Mouse (Mus musculus) yolk sac, embryonic 10.5 days (tissue): ENCODE results near the gene Atrnl1.
A peak's percentile ranks its signal among the peaks of the same experiment; 100 is the strongest.
"Not testable (repeated sequence)": the region's sequence is repeated elsewhere in the genome, so short reads cannot be mapped to it uniquely, and the experiment has no call there.

Experiments
- DNase-seq: peaks from one replicate; pipeline ENCODE4 v3.0.0-alpha.2; 2017; ENCODE audit warnings: low spot score

Gene Atrnl1

DNA sequence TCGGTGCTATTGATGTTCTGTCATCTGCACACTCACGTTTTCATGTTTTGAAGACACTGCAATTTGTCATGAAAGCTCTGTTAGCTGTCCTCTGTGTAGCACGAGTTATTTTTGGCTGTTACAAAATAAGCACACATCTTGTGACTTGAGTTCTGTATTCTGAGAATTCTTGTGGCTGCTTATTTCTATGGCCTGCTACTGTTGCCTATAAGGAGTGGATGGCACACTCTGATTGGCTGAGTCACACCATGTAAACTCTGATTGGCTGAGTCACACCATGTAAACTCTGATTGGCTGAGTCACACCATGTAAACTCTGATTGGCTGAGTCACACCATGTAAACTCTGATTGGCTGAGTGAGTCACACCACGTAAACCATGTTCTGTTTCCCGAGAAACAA is 85.9 kb downstream of the Atrnl1 start:
- not testable (repeated sequence) for DNase-seq

DNA sequence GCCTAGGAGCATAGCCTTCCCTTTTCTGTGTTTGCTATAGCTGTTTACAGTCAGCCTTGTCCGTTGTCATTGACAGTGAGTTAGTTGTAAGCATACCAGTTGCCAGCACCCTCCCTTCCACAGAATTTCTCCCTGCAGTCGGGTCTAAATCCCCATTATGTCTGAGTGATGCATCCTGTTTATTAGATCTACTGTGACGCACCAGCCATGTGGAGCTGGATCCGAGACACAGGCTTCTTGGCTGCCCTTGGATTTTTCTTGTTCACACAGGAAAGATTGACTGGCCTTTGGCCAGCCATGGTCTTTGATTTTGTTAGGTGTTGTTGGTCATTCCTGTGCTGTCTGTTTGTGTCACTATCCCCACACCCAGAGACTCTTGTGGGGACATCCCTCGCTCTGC is 102.3 kb downstream of the Atrnl1 start:
- DNase-seq = no peak

- no peak for DNase-seq
Measured at GRCm38 (mm10) chr19:57724920-57725319, 114.1 kb downstream of the Atrnl1 start.

DNA sequence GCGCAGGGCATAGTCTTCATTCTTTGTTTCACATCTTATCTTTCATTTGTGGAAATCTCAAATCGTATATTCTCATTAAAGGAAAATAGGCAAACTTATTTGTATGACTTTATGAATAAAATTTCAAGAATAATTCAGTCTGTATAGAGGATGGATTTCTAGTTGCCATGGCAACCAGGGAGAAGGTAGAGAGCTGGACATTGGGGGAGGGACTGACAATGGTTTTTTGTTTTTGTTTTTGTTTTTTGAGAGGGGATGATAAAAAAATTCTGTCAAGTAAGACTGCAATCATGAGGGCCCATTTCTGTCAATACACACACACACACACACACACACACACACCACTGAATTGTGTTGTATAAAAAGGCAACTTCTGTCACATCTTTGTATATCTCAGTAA is 114.5 kb downstream of the Atrnl1 start:
- no peak for DNase-seq

GRCm38 (mm10) chr19:57727009-57727408 is 116.2 kb downstream of the Atrnl1 start:
- no peak for DNase-seq

DNA sequence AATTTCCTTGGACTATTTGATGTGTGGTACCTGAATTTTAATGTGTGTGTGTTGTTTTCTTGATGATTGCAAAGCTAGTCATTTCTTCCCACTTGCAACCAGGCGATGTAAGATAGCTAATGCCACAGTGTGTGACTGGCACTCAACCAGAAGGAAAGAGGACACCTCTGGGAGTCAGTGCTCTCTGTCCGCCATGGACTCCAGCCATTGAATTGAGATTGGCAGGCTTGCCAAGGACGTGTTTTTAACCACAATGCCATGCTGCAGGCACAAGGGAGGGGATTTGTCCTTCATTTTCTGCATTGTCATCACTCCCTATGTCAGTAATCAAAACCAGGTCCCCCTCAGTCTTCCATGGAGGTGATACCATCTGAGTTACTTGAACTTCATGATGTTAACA is 126.6 kb downstream of the Atrnl1 start:
- DNase-seq = no peak

DNA sequence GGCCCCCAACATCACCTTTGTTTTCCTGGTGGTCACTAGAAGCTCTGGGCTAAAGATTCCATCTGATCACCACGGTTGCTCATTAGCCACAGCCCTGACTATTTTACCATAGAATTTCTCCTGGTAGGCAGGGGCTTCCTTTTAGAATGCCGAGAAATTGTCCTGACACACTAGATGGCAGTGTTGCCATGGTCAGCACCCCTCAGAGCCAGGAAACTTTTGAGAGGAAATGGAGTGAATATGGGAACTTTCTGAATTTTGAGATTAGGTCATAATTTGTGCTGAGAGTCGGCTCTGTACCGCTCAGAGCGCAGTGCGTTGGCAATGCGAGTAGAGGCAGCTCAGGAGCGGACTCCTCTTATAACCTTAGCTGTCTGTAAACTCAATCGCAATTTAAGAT is 134.7 kb downstream of the Atrnl1 start:
- peak; percentile 8 for DNase-seq

- DNase-seq = no peak
Measured at GRCm38 (mm10) chr19:57746553-57746952, 135.7 kb downstream of the Atrnl1 start.

- no peak for DNase-seq
Measured at GRCm38 (mm10) chr19:57752189-57752588, 141.4 kb downstream of the Atrnl1 start.

DNA sequence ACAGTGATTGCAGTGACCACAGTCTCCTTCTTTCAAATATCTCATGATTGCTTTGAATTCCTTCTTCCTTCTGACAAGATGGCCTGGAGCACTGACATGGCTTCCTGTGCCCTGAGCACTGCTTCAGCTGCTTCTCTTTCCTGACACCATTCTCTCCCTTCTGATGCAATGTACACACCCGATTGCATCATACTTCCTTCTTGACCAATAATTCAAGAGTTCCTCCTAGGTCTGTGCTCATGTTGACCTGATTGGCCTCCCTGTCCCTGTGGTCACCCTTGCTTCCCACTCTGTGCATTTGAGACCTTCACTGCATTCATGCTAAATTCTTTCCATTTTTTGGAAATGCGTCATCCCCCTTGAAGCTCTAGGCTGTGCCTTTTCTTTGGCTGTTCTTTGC is 151.7 kb downstream of the Atrnl1 start:
- DNase-seq = peak; percentile 48

DNA sequence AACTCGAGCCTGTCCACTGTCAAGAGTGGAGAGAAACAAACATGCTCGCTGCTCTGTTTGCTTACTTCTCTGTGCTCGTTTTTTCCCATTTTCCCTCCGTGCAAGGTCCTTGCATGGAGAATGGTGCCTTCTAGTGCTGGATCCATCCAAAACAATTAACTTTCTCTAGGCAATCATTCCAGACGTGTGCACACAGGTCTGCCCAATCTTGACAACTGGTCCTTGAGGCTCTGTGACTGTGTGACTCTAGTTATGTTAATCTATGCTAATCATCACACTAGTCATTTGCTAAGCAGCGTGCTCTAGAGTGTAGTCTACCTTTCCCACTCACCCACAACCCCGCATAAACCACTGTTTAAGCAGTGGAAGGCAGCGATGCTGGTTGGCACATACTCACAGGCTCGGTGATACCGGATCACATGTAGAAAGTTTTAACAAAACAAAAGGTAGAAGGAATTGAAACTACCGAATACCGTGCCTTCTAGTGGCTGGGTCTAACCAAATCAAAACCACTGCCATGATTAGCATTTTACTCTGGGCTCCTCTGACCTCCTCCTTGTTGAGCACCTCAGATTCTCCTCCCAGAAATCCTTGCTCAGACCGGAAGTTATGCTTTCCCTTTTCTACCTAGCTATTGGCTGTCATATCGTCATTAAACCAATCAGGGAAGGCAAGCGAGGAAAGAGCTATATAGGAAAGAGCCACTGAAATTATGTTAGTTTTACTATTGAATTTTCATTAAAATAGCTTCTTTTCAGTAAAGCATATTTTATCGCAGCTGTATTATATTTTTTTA is 153.9 kb downstream of the Atrnl1 start:
- DNase-seq = no peak

DNA sequence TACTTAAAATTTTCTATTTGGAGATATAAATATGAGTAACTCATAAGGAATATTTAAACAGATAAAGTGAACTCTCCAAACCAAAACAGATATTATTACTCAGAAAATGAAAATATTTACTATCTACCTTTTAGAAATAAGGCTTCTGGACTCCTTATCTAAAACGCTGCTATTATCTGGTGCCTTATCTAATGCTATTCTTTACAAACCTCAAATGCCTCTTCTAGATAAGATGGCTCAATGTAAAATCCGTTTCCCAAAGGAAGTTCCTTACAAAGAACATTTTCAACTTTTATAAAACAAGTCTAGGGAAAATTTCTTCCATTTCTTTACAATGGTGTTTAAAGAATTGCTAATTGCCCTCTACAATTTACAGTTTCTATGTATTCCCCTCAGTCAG is 156.2 kb downstream of the Atrnl1 start:
- no peak for DNase-seq

GRCm38 (mm10) chr19:57768661-57769060 is 157.8 kb downstream of the Atrnl1 start:
- no peak for DNase-seq

DNA sequence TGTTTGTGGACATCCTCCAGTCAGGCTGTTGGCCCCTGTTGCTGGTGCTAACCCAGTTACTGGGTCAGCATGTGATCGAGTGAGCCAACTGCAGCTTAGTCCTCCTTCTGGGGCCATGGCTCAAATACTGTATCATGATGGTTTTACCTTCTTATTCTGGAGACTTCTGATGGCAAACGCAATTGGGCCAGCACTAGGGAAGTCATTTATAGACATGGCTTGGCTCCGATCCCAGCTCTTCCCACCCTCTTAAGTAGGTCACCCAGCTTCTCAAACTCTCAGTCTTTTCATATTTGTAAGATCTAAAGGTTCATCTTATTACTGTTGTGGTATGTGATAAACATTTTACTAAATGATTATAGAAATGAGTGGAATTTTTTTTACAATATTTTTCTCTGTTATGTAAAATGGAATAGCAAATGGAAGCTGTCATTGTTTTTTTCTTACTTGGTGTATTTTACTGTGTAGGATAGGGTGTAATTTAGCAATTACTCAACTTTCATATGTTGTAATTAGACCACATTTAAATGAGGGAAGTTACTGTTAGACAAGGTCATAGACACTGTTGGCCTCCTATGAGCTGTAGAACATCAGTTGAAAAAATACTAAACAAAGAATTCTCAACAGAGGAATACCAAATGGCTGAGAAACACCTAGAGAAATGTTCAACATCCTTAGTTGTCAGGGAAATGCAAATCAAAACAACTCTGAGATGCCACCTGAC is 171.7 kb downstream of the Atrnl1 start:
- no peak for DNase-seq

- DNase-seq = no peak
Measured at GRCm38 (mm10) chr19:57786699-57787098, 175.9 kb downstream of the Atrnl1 start.

DNA sequence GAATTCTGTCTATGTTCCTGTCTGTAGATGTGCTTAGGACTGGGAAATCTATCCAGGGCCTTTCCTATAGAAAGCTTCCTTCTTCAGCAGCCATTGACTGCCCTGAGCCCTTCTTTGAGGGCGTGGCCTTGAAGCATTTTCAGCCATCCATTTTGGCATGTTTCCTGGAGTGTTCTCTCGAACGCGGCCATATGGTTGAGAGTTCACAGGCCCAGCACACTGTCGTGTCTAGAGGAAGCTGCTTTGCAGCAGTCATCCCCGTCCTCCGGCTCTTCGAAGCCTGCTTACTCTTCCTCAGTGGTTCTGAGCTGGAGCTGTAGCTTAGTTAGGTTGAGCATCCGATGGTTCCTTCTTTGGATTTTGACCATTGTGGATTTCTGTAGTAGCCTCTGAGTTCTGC is 191.4 kb downstream of the Atrnl1 start:
- no peak for DNase-seq

DNA sequence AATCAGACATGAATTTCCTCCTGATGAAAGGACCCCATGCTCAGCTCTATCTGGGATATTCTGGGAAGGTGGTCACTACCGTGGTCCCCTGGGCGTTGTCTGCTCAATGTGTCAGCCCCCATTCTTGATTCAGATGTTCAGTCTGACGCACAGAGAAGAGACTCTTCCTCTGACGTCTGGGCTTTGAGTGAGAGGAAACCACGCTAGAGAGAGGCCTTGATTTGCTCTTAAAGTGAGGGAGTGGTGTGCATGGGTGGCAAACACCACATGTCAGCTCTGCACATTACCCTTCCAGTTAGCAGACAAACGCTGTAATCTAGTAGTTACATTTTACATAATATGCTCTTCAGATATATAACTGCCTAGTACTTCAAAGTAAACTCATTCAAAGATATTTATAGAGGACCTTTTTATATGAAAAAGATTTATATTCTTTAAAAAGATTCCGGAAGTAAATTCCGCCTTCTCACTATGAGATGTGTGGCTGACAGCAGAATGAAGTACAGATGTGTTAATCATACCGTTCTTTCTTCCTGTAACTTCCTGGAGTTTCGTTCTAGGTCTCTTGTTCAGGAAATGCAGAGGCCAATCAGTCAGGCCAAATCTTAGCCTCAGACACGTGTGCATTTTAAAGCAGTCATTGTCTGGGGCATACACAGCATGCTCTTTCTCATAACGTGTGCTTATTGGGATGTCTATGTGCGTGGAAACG is 192.1 kb downstream of the Atrnl1 start:
- DNase-seq = no peak

GRCm38 (mm10) chr19:57803483-57803820 is 192.6 kb downstream of the Atrnl1 start:
- no peak for DNase-seq

- no peak for DNase-seq
Measured at GRCm38 (mm10) chr19:57808363-57808762, 197.5 kb downstream of the Atrnl1 start.

DNA sequence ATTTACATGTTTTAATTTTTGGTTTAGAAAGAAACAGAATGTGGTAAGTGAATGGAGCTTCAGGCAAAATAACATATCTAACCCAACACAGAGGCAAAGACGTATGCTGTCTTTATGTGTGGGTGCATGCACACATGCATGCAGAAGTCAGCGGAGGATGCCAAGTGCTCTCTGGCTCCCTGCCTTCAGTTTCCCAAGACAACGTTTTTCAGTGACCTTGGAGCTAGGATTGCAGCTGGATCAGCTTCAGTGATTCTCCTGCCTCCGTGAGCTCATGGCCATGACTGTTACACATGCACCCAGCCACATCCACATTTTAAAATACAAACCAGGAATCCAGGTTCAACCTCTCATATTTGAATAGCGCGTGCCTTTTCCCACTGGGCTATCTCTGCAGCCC is 203.5 kb downstream of the Atrnl1 start:
- DNase-seq = no peak

DNA sequence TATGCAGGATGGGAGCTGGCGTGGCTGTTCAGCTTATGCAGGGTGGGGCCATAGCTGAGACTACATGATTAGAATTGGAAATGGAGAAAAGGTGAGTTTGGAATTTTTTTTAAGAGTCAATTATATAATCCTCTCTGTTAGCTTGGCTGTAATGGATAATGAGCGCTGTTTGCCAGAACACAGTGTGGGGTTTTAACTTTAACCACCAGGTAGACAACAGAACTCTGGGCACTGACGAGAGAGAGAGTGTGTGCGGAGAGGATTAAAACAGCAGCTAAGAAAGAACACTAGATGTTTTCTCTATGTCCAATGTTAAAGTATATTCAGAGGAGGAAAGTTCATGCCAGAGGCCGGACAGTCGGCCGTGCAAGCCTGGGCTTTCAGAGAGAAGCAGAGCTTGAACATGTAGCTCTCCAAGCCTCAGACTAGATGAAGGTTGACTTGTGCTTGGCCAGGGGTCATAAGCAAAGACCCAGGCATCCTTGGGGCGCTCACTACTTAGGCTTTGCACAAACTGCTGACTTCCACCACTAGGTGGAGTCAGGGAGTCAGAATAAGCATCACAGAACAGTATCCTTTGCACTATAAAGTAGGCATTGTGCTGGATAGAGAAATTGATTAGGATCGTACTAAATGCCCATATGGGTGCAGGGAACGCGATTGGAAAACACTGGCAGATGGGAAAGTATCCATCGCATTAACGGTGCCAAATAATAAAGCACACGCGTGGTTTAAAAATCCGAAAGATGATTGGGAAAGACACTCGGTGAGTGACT is 205.6 kb downstream of the Atrnl1 start:
- DNase-seq = no peak

GRCm38 (mm10) chr19:57817736-57818135 is 206.9 kb downstream of the Atrnl1 start:
- DNase-seq = no peak
